Mouse (Mus musculus) spleen, adult 18-20 months (tissue): ENCODE data around the gene Cd300lg.

Experiments used
- DNase-seq, 2 experiments: peaks; one replicate each; pipeline ENCODE4 v3.0.0; 2022; ENCODE audit warnings: mixed read lengths in 2 of 2

Gene Cd300lg

DNA sequence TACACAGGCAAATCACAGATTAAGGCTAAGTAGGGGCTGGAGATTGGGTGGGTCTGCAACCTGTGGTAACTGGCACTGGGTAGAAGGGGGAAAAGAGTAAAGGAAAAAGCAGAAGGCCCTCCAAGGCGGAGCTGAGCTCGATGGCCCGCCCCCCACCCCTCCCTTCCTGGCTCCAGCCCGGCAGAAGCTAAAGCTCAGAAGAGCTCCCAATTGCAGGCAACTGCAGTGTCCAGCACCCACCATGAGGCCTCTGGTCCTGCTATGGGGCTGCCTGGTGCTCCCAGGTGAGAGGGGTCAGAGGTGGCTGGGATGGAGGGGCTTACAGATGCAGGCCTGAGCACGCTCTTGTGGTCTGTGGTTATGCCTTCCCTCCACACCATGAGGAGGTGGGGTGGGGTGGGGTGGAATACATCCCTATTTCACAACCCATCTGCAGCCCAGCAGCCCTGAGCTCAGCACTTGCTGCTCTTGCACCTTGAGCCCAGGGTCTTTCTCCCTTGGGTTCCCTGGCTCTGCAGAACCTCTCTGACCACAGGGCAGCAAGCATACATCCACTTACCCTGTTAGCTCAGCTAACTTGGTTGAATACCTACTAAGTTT lies at the start of gene Cd300lg:
Gene Cd300lg (plus strand): TSS at position 160 of the 600 bp plus-strand sequence.
- no peak for DNase-seq

- DNase-seq: no peak
Measured at GRCm38 (mm10) chr11:101991813-101992212, 49.5 kb upstream of the Cd300lg start.

DNA sequence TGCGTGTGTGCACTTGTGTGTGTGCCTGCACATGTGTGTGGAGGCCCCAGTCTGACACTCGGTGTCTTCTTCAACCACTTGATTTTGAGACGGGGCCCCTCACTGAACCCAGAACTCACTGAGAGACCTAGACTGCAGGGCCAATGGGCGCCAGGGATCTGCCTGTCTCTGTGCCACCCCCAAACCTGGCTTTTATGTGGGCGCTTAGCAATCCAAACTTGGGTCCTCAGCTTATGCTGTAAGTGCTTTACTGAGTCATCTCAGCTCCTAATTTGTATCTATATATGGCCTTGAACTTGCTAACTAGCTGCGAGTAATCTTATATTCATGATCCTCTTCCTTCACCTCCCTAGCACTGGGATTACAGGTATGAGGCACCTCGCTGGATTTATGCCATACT lies 48.9 kb upstream of the Cd300lg start:
- DNase-seq: no peak

GRCm38 (mm10) chr11:101994100-101994499 lies 47.2 kb upstream of the Cd300lg start:
- no peak for DNase-seq

DNA sequence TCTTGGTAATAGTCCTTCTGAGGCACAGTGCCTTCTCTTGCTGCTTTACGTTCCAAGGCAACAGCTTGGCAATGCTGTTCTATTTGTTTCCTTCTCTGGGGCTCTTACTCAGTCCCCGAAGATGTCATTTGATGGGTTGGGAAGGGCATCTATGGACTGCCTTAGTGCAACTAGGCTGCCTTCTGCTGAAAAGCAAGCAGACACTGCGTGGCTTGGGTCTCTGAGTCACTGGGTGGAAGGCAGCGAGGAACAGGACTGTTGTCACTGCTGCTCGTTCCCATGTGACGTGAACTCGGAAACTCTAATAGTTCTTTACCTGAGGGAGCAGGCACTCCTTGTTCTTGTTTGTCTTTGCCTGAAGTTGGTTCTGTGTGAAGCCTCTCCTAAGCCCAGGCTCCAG lies 45.4 kb upstream of the Cd300lg start:
- DNase-seq: no peak

DNA sequence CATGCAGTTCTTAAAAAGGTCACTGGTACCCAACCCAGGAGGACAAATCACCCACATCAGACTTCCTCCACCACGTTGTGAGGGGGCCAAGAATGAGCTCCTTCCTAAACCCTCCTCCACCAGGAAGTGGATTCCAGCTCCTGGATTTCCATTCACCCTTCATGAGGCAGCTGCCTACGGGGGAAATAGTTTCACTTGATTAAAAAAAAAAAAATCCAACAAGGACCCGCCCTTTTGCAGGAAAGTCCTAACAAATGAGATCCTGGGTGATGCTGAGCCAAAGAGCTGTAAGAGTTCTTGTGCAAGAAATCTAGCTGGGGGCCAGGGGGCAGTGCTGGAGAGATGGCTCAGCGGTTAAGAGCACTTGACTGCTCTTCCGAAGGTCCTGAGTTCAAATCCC lies 43.1 kb upstream of the Cd300lg start:
- no peak for DNase-seq

DNA sequence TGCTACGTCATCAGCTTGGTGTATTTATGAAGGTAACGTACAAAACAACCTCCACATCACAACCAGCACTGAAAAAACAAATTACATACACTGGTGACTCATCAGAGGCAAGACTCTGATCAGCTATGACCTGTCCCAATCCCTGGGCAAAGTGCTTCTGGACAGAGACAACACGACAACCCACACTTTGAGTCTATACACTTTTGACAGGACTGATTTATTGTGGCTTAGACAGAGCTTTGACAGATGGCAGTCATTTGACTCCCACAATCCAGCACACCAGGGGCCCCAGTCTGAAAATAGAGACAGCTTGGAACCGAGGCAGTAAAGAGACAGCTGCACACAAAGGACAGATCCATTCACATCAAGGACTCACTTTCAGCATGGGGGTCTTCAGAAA lies 41.8 kb upstream of the Cd300lg start:
- DNase-seq: no peak

GRCm38 (mm10) chr11:102004251-102004650 lies 37.1 kb upstream of the Cd300lg start:
- DNase-seq: no peak

- no peak for DNase-seq
Measured at GRCm38 (mm10) chr11:102006271-102006670, 35.0 kb upstream of the Cd300lg start.

GRCm38 (mm10) chr11:102006688-102007087 lies 34.6 kb upstream of the Cd300lg start:
- no peak for DNase-seq

DNA sequence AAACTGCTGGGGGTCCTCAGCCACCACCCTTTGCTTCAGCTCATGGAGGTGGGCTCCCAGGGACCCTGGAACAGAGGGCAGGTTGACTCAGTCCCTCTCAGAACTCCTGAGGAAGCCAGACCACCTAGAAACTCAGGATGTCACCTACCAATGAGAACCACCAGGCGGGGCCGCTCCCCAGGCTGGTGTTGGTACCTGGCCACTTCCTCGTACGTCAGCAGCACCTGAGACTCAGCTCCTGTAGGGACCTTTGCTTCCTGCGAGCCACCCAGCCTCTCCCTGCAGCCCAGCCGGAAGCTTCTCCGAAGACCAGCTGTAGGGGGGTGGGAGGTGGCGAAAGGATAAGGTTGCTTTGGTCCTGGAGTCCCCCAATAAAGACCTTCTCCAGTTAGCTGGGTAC lies 32.9 kb upstream of the Cd300lg start:
- DNase-seq: no peak

- no peak for DNase-seq
Measured at GRCm38 (mm10) chr11:102008954-102009637, 32.2 kb upstream of the Cd300lg start.

GRCm38 (mm10) chr11:102010140-102010539 lies 31.2 kb upstream of the Cd300lg start:
- no peak for DNase-seq

DNA sequence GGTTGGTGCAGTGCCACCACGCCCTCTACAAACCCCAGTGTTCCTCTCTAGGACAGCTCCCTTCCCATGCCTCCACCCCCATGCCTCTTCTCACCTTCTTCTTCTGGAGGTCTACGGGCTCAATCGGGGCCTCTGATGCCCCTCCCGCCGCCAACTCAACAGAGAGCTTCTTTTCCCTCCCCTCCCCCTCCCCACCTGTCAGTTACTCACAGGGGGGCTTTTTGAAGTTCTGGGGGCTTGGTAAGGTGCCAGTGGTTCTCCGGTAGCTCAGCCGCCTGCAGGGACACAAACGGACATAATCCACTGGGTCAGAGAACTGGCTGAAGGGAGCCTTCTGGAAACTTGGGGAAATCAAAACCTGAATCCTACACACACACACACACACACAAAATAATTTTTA lies 29.8 kb upstream of the Cd300lg start:
- DNase-seq: no peak

- no peak for DNase-seq
Measured at GRCm38 (mm10) chr11:102013201-102013600, 28.1 kb upstream of the Cd300lg start.

- no peak for DNase-seq
Measured at GRCm38 (mm10) chr11:102015472-102015871, 25.8 kb upstream of the Cd300lg start.

- no peak for DNase-seq
Measured at GRCm38 (mm10) chr11:102016136-102016535, 25.2 kb upstream of the Cd300lg start.

GRCm38 (mm10) chr11:102019736-102020135 lies 21.6 kb upstream of the Cd300lg start:
- DNase-seq: no peak

- DNase-seq: no peak
Measured at GRCm38 (mm10) chr11:102021196-102021595, 20.1 kb upstream of the Cd300lg start.

DNA sequence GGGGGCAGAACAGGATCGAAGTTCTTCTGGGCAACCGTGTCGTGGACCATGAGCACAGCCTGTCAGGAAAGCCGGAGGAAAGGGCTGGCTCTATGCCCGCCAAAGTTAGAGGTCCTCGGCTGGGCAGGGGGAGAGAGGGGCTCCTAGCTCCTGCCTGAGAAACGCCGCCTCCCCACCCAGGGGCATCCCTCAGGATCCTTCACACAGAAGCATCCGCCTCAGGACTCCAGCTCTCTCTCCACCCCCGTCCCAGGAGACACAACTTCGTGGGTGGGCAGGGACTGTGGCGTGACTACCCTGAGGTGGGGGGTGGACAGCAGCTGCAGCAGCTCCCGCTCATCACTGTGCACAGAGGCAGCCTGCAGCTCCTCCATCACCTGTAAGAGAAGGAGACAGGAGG lies 17.9 kb upstream of the Cd300lg start:
- no peak for DNase-seq

DNA sequence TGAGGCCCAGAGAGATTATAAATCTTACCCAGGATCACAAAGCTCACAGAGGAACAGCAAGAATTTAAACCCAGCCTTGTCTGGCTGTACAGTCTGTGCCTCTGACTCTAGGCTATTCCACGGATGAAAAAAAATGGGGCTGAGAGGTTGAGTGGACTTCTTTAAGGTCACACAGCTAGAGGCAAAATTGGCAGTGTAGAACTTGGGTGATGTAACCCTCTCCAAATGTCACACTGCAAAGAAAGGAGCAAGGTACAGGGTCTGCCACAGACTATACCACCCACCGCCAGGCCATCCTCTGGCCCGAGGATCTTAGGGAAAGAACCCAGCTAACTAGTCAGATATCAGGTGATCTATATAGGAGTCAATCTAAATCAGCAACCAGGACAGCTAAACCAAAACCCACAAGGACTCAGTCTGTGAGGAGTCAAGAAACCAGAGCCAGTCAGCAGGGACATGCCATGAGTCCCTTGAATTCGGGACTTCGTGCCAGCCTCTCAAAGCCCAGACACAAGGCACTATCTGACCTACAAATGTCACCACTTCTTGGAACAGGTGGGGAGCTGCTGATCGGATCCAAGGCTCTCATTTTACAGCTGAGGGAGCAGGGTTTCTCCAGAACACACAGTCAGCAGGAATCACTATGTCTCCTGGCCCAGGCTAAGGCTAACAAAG lies 17.1 kb upstream of the Cd300lg start:
- no peak for DNase-seq

- no peak for DNase-seq
Measured at GRCm38 (mm10) chr11:102024875-102025274, 16.4 kb upstream of the Cd300lg start.

DNA sequence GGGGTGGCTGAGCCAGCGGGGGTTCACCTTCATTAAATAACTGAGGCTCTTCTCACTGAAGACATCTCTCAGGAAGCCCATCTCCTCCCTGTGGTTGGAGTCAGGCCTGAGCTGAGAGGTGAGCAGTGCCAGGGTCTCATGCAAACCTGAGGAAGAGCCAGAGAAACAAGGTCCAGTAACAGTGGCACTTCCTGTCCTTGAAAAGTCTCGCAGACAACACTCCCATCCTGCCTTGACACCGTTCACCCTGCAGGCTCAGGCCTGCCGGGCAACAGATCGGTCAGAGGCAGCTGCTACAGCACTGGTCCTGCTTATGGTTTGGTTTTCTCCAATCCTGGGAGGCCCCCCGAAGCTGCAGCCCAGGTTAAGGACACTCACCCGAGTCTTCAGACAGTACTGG lies 16.0 kb upstream of the Cd300lg start:
- DNase-seq: no peak

GRCm38 (mm10) chr11:102025991-102026660 lies 15.2 kb upstream of the Cd300lg start:
- DNase-seq: no peak
